Mouse (Mus musculus): ENCODE measurements at regions not wholly inside any gene's neighbourhood (a gene's known extent, or its start where the extent isn't known, plus 50 kb on each side); places are given as distances from the start of the nearest gene placed in this dataset.
A peak's percentile ranks its signal among the peaks of the same experiment; 100 is the strongest.

DNA sequence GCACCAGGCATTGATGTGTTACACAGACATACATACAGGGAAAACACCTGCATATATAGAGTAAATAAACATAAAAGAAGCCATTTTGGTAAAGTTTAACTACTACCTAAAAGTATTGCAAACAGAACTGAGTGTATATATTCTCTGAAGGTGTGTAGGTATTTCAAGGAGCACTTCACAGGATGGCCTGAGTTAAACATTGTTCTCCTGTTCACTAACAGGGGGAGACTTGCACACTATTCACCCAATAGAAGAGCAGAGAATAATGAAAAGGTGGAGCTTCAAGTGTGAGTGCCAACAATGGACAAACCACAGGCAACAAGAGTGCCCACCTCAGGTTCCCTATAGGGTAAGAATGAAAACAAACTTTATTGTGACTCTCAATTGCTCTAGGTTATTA is 347.7 kb downstream of the Oca2 start:
- no peak overlapping the region for H3K4me3 ChIP-seq (ENCODE audit: low read depth, low read length)
- H3K36me3 ChIP-seq (ENCODE audit: insufficient read depth): no peaks in the 10 kb centered on the region
- no peak for ATAC-seq

GRCm38 (mm10) chr7:56590904-56591303 is 351.3 kb downstream of the Oca2 start:
- H3K4me1 ChIP-seq (ENCODE audit: insufficient read depth): no peaks in the 10 kb centered on the region
- TF ChIP-seq CTCF (IDR thresholded peaks at IDR 0.05; ENCODE audit: low read depth): no peak
- no peaks in the 10 kb centered on the region for H3K36me3 ChIP-seq (ENCODE audit: insufficient read depth)
- peak; percentile 41 for DNase-seq
- H3K9ac ChIP-seq: no peak overlapping the region
- H3K4me2 ChIP-seq (ENCODE audit: low read depth): no peak overlapping the region
- H3K4me3 ChIP-seq (ENCODE audit: low read depth, low read length): no peak overlapping the region
- H3K27ac ChIP-seq (ENCODE audit: low read depth, low read length): no peak overlapping the region; the same call in none of the 2 replicates
- H3K9me3 ChIP-seq (ENCODE audit: low read length): no peaks in the 10 kb centered on the region
- peak; percentile 66 for ATAC-seq
- no peaks in the 10 kb centered on the region for H3K27me3 ChIP-seq (ENCODE audit: insufficient read depth, low read length)
- 21% methylated on average over 4 of the region's 4 CpGs for WGBS

More for the DNA sequence above, 347.7 kb downstream of the Oca2 start:
- no peak overlapping the region for H3K27ac ChIP-seq (ENCODE audit: low read depth, low read length)
- DNase-seq: no peak
- no peak overlapping the region for H3K9ac ChIP-seq
- no peak for TF ChIP-seq CTCF (IDR thresholded peaks at IDR 0.05; ENCODE audit: low read depth)
- H3K9me3 ChIP-seq (ENCODE audit: low read length): no peaks in the 10 kb centered on the region
- no peak overlapping the region for H3K4me2 ChIP-seq (ENCODE audit: low read depth)
- H3K4me1 ChIP-seq (ENCODE audit: insufficient read depth): no peaks in the 10 kb centered on the region
- no peaks in the 10 kb centered on the region for H3K27me3 ChIP-seq (ENCODE audit: insufficient read depth, low read length)

DNA sequence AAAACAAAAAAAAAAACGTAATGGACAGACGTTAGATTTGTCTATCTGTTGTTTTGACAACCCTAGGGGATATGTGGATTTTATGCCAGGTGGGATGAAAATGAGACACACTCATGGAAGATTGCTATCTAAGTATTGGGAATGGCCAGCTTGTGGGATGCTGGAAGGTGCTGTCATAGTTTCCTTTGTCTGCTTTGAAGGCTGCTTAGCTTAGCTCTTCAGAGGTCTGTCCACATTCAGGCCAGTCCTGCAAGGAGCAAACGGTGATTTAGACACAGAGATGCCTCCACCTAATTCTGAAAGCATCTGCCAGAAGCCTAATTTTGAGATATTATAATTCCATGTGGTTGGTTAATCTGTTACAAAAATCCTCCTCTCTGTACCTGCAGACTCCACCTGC is 351.8 kb downstream of the Oca2 start:
- Histone ChIP-seq H3K4me3 (ENCODE audit: low read depth, low read length) (no peak overlapping the region), H3K4me1 (ENCODE audit: insufficient read depth) (no peaks in the 10 kb centered on the region), H3K4me2 (ENCODE audit: low read depth) (no peak overlapping the region), H3K9ac (no peak overlapping the region), H3K27me3 (ENCODE audit: insufficient read depth, low read length) (no peaks in the 10 kb centered on the region), H3K27ac (ENCODE audit: low read depth, low read length) (peak overlapping the region; percentile 45), H3K9me3 (ENCODE audit: low read length) (no peaks in the 10 kb centered on the region), H3K36me3 (ENCODE audit: insufficient read depth) (no peaks in the 10 kb centered on the region)
- no peak for TF ChIP-seq CTCF (IDR thresholded peaks at IDR 0.05; ENCODE audit: low read depth)
- 37% methylated on average over 3 of the region's 3 CpGs for WGBS
- DNase-seq (peak; percentile 36), ATAC-seq (no peak)

DNA sequence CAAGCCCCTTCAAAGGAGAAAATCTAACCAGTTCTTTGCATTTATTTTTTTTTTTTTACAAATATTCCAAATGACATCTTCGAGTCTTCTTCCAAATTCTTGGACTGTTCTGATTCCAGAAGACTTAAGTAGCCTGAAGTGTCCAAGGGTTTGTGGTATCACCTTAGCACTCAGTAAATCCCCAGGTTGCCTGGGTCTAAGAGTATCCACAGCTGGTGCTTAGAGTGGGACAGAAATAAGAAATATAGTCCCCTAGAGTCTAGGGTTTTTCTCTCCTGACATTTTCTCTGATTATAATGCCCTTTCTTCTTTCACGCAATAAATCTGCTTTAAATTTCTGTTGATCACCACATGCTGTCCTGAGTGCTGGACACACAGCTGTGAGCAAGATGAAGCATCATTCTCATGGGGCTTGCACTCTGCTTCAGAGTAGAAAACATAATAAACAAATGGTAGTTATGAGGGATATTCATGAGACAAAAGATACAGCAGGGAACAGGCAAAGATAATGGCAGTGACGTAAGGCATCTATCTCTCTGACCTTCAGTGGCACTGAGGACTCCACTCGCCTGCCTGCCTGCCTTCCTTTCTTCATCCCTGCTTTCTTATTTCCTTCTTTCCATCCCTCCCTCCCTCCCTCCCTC is 358.5 kb downstream of the Oca2 start:
- Histone ChIP-seq H3K4me2 (ENCODE audit: low read depth) (no peak overlapping the region), H3K27ac (ENCODE audit: low read depth, low read length) (no peak overlapping the region), H3K9me3 (ENCODE audit: low read length) (no peaks in the 10 kb centered on the region), H3K4me1 (ENCODE audit: insufficient read depth) (no peaks in the 10 kb centered on the region), H3K9ac (no peak overlapping the region), H3K27me3 (ENCODE audit: insufficient read depth, low read length) (no peaks in the 10 kb centered on the region), H3K36me3 (ENCODE audit: insufficient read depth) (no peaks in the 10 kb centered on the region), H3K4me3 (ENCODE audit: low read depth, low read length) (no peak overlapping the region)
- 67% methylated on average over 4 of the region's 4 CpGs for WGBS
- no peak for ATAC-seq
- DNase-seq: no peak
- TF ChIP-seq CTCF (IDR thresholded peaks at IDR 0.05; ENCODE audit: low read depth): no peak
